Mouse (Mus musculus): Measurements from ENCODE around the gene Cntrl.

DNA sequence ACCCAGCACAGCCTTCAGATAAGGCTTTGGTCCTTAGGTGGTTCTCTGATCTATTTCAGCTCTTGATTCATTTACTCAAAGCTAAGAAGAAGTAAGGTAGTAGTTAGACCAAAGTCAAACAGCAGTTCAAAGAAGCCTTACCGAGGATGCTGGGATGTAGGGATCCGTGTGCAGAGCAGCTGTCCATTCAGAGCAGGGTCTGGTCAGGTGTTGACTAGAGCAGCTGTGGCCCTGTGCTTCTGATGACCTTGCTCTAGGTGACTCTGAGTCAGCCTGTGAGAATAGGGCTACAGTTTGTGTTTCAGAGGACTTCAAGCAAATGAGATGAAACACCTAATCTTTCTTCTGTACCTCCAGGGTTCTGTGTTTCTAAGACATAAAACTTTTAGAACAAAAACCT, 60.2 kb downstream of the Cntrl start:
- TF ChIP-seq CTCF (IDR thresholded peaks at IDR 0.05; ENCODE audit: low read depth) (no peak), EP300 (IDR thresholded peaks at IDR 0.05; ENCODE audit: low read depth) (no peak)
